Mouse (Mus musculus): ENCODE results near the gene Wdfy2. TPM values are rescaled to one million over a fixed set of nuclear protein-coding genes. Genes with fewer than 3 reads are reported as not detected.
"Not testable (repeated sequence)": the region's sequence is repeated elsewhere in the genome, so short reads cannot be mapped to it uniquely, and the experiment has no call there.

Wdfy2 gene
- polyA plus RNA-seq, 1 experiment from 2014 or later, result 7.4 TPM

- peaks cover 34% of the 10 kb centered on the region for H3K4me1 ChIP-seq
- peak overlapping the region; percentile 23 for H3K4me2 ChIP-seq
- 38% methylated on average over 5 of the region's 5 CpGs for WGBS
- no peak overlapping the region for H3K4me3 ChIP-seq (replicated peaks)
- ATAC-seq (ENCODE audit: low FRiP score), result peak; percentile 80
- no peak overlapping the region for H3K9ac ChIP-seq (replicated peaks)
- H3K36me3 ChIP-seq, result no peaks in the 10 kb centered on the region
- no peaks in the 10 kb centered on the region for H3K9me3 ChIP-seq (replicated peaks)
- no peaks in the 10 kb centered on the region for H3K27me3 ChIP-seq (replicated peaks)
- H3K27ac ChIP-seq (replicated peaks), result peak overlapping the region; percentile 84
Measured at GRCm38 (mm10) chr14:62880084-62880851, 42.8 kb downstream of the Wdfy2 start.

GRCm38 (mm10) chr14:62882061-62882614 lies 44.7 kb downstream of the Wdfy2 start:
- ATAC-seq (ENCODE audit: low FRiP score), result no peak
- Histone ChIP-seq H3K27ac (replicated peaks) (0 out of 2 replicates have a peak overlapping the region, but pooled peaks have one; percentile 9), H3K36me3 (no peaks in the 10 kb centered on the region), H3K27me3 (replicated peaks) (no peaks in the 10 kb centered on the region), H3K4me2 (no peak overlapping the region), H3K4me3 (replicated peaks) (no peak overlapping the region), H3K9ac (replicated peaks) (no peak overlapping the region), H3K4me1 (peaks cover 34% of the 10 kb centered on the region), H3K9me3 (replicated peaks) (no peaks in the 10 kb centered on the region)
- WGBS, result 28% methylated on average over 4 of the region's 4 CpGs

GRCm38 (mm10) chr14:62883551-62883950 lies 46.1 kb downstream of the Wdfy2 start:
- Histone ChIP-seq H3K4me1 (peaks cover 37% of the 10 kb centered on the region), H3K9ac (replicated peaks) (no peak overlapping the region), H3K9me3 (replicated peaks) (no peaks in the 10 kb centered on the region), H3K27ac (replicated peaks) (no peak overlapping the region), H3K36me3 (no peaks in the 10 kb centered on the region), H3K4me3 (replicated peaks) (no peak overlapping the region), H3K27me3 (replicated peaks) (no peaks in the 10 kb centered on the region), H3K4me2 (no peak overlapping the region)
- 54% methylated on average over 1 of the region's 1 CpGs for WGBS
- ATAC-seq (ENCODE audit: low FRiP score), result no peak

GRCm38 (mm10) chr14:62884171-62884570 lies 46.7 kb downstream of the Wdfy2 start:
- Histone ChIP-seq H3K9me3 (replicated peaks) (no peaks in the 10 kb centered on the region), H3K27me3 (replicated peaks) (no peaks in the 10 kb centered on the region), H3K9ac (replicated peaks) (no peak overlapping the region), H3K27ac (replicated peaks) (no peak overlapping the region), H3K36me3 (no peaks in the 10 kb centered on the region), H3K4me3 (replicated peaks) (no peak overlapping the region), H3K4me1 (peaks cover 31% of the 10 kb centered on the region), H3K4me2 (no peak overlapping the region)
- 72% methylated on average over 5 of the region's 5 CpGs for WGBS
- ATAC-seq (ENCODE audit: low FRiP score), result no peak

- Histone ChIP-seq H3K4me3 (replicated peaks) (no peak overlapping the region), H3K9ac (replicated peaks) (no peak overlapping the region), H3K4me2 (no peak overlapping the region), H3K9me3 (replicated peaks) (no peaks in the 10 kb centered on the region), H3K36me3 (no peaks in the 10 kb centered on the region), H3K4me1 (peaks cover 26% of the 10 kb centered on the region), H3K27me3 (replicated peaks) (no peaks in the 10 kb centered on the region), H3K27ac (replicated peaks) (no peak overlapping the region)
- WGBS, result 100% methylated on average over 1 of the region's 1 CpGs
- ATAC-seq (ENCODE audit: low FRiP score), result no peak
Measured at GRCm38 (mm10) chr14:62884639-62885038, 47.2 kb downstream of the Wdfy2 start.

GRCm38 (mm10) chr14:62885146-62885545 lies 47.7 kb downstream of the Wdfy2 start:
- no peaks in the 10 kb centered on the region for H3K27me3 ChIP-seq (replicated peaks)
- H3K36me3 ChIP-seq, result no peaks in the 10 kb centered on the region
- H3K4me2 ChIP-seq, result no peak overlapping the region
- H3K9ac ChIP-seq (replicated peaks), result no peak overlapping the region
- whole genome bisulfite sequencing, result 100% methylated on average over 2 of the region's 2 CpGs
- no peaks in the 10 kb centered on the region for H3K9me3 ChIP-seq (replicated peaks)
- no peak overlapping the region for H3K27ac ChIP-seq (replicated peaks)
- peaks cover 21% of the 10 kb centered on the region for H3K4me1 ChIP-seq
- no peak for ATAC-seq (ENCODE audit: low FRiP score)
- no peak overlapping the region for H3K4me3 ChIP-seq (replicated peaks)

- WGBS, result 90% methylated on average over 3 of the region's 3 CpGs
- Histone ChIP-seq H3K4me2 (no peak overlapping the region), H3K9me3 (replicated peaks) (no peaks in the 10 kb centered on the region), H3K36me3 (no peaks in the 10 kb centered on the region), H3K9ac (replicated peaks) (no peak overlapping the region), H3K4me1 (0 out of 2 replicates have a peak, but pooled peaks cover 4% of the 10 kb centered on the region), H3K4me3 (replicated peaks) (no peak overlapping the region), H3K27me3 (replicated peaks) (no peaks in the 10 kb centered on the region), H3K27ac (replicated peaks) (no peak overlapping the region)
- no peak for ATAC-seq (ENCODE audit: low FRiP score)
Measured at GRCm38 (mm10) chr14:62891401-62891800, 53.9 kb downstream of the Wdfy2 start.

GRCm38 (mm10) chr14:62892771-62893641 lies 55.5 kb downstream of the Wdfy2 start:
- WGBS, result 77% methylated on average over 8 of the region's 8 CpGs
- Histone ChIP-seq H3K27ac (replicated peaks) (no peak overlapping the region), H3K4me2 (no peak overlapping the region), H3K9me3 (replicated peaks) (no peaks in the 10 kb centered on the region), H3K4me3 (replicated peaks) (no peak overlapping the region), H3K4me1 (no peaks in the 10 kb centered on the region), H3K9ac (replicated peaks) (no peak overlapping the region), H3K36me3 (no peaks in the 10 kb centered on the region), H3K27me3 (replicated peaks) (no peaks in the 10 kb centered on the region)
- ATAC-seq (ENCODE audit: low FRiP score), result no peak

- not testable (repeated sequence) for H3K4me1 ChIP-seq; H3K4me2 ChIP-seq; H3K9me3 ChIP-seq (replicated peaks); H3K27me3 ChIP-seq (replicated peaks); H3K4me3 ChIP-seq (replicated peaks); H3K36me3 ChIP-seq; H3K9ac ChIP-seq (replicated peaks); ATAC-seq (ENCODE audit: low FRiP score); H3K27ac ChIP-seq (replicated peaks)
- 45% methylated on average over 5 of the region's 5 CpGs for WGBS
Measured at GRCm38 (mm10) chr14:62893642-62894180, 56.2 kb downstream of the Wdfy2 start.

- ATAC-seq (ENCODE audit: low FRiP score), result no peak
- H3K4me1 ChIP-seq, result no peaks in the 10 kb centered on the region
- no peaks in the 10 kb centered on the region for H3K9me3 ChIP-seq (replicated peaks)
- H3K27ac ChIP-seq (replicated peaks), result no peak overlapping the region
- H3K27me3 ChIP-seq (replicated peaks), result no peaks in the 10 kb centered on the region
- H3K36me3 ChIP-seq, result no peaks in the 10 kb centered on the region
- no peak overlapping the region for H3K4me2 ChIP-seq
- H3K9ac ChIP-seq (replicated peaks), result no peak overlapping the region
- 90% methylated on average over 8 of the region's 8 CpGs for WGBS
- no peak overlapping the region for H3K4me3 ChIP-seq (replicated peaks)
Measured at GRCm38 (mm10) chr14:62894924-62895840, 57.7 kb downstream of the Wdfy2 start.

GRCm38 (mm10) chr14:62898061-62898460 lies 60.6 kb downstream of the Wdfy2 start:
- Histone ChIP-seq H3K4me1 (no peaks in the 10 kb centered on the region), H3K9me3 (replicated peaks) (no peaks in the 10 kb centered on the region), H3K4me3 (replicated peaks) (no peak overlapping the region), H3K36me3 (no peaks in the 10 kb centered on the region), H3K27me3 (replicated peaks) (no peaks in the 10 kb centered on the region), H3K4me2 (no peak overlapping the region), H3K27ac (replicated peaks) (no peak overlapping the region), H3K9ac (replicated peaks) (no peak overlapping the region)
- ATAC-seq (ENCODE audit: low FRiP score), result no peak
- 78% methylated on average over 6 of the region's 6 CpGs for WGBS
